Mouse (Mus musculus) CH12.LX (cell line): ENCODE data around the gene C730034F03Rik. TPM values are rescaled to one million over a fixed set of nuclear protein-coding genes. Genes with fewer than 3 reads are reported as not detected.

Source experiments
- DNase-seq: peaks from one replicate; pipeline ENCODE4 v3.0.0-alpha.2; 2013; ENCODE audit errors: extremely low read depth
- H3K27ac ChIP-seq: 2 replicates; pipeline ENCODE4 v1.5.1; 2012; ENCODE audit warnings: low read depth, mild to moderate bottlenecking, control low read depth, moderate library complexity; ENCODE audit not compliant: insufficient read depth
- H3K27me3 ChIP-seq: replicated peaks from 2 replicates; pipeline ENCODE3; 2012; ENCODE audit warnings: inconsistent platforms
- H3K36me3 ChIP-seq, 2 experiments: replicated peaks in 1 of 2; 2 replicates each; pipeline versions ENCODE3 to v1.6.1; 2012; ENCODE audit warnings: inconsistent platforms in 1 of 2, low read length in 1 of 2, mild to moderate bottlenecking in 1 of 2, mixed read lengths in 1 of 2, moderate library complexity in 1 of 2; ENCODE audit not compliant: control insufficient read depth in 1 of 2, insufficient read depth in 1 of 2
- H3K4me1 ChIP-seq, 2 experiments: 2 replicates each; pipeline ENCODE4 v1.6.1; 2012; ENCODE audit warnings: inconsistent platforms in 1 of 2, moderate library complexity in 1 of 2; ENCODE audit not compliant: insufficient read depth in 2 of 2, control insufficient read depth in 1 of 2
- H3K4me2 ChIP-seq: 2 replicates; pipeline ENCODE4 v1.6.1; 2012; ENCODE audit warnings: low read depth, mild to moderate bottlenecking, control low read depth; ENCODE audit not compliant: poor library complexity, insufficient read depth, severe bottlenecking
- H3K4me3 ChIP-seq, 3 experiments: fragments of 150-350 bp in 1 of 3; sonication (generic) in 1 of 3; replicated peaks in 1 of 3; 2 replicates each; pipeline versions ENCODE3 to v1.5.1; 2011 to 2012; ENCODE audit warnings: low read depth in 2 of 3, low read length in 2 of 3, mild to moderate bottlenecking in 2 of 3, moderate library complexity in 2 of 3, control low read depth in 1 of 3, improper control_type of control experiment in 1 of 3, inconsistent platforms in 1 of 3, mixed read lengths in 1 of 3; ENCODE audit not compliant: poor library complexity in 1 of 3
- H3K79me2 ChIP-seq: replicated peaks from 2 replicates; pipeline ENCODE4 v1.6.1; 2012; ENCODE audit warnings: mild to moderate bottlenecking, moderate library complexity; ENCODE audit not compliant: control insufficient read depth, poor library complexity, insufficient read depth, severe bottlenecking; ENCODE audit errors: extremely low read depth
- H3K9ac ChIP-seq: 2 replicates; pipeline ENCODE4 v1.6.1; 2012; ENCODE audit warnings: low read depth, mild to moderate bottlenecking, control low read depth, moderate library complexity; ENCODE audit not compliant: insufficient read depth
- H3K9me3 ChIP-seq: replicated peaks from 2 replicates; pipeline ENCODE3; 2012; ENCODE audit warnings: low read length, inconsistent platforms, mixed read lengths
- BHLHE40 ChIP-seq: IDR thresholded peaks from 2 replicates; pipeline ENCODE4 v1.6.1; 2011; ENCODE audit warnings: mild to moderate bottlenecking, low read depth, low read length, improper control_type of control experiment
- CTCF ChIP-seq, 2 experiments: IDR thresholded peaks in 1 of 2; conservative IDR thresholded peaks in 1 of 2; 2 replicates each; pipeline ENCODE4 v1.5.1; 2011 to 2012; ENCODE audit warnings: low read depth in 2 of 2, low read length in 2 of 2, improper control_type of control experiment in 1 of 2, inconsistent platforms in 1 of 2, mild to moderate bottlenecking in 1 of 2, moderate library complexity in 1 of 2
- ELF1 ChIP-seq: IDR thresholded peaks from 2 replicates; pipeline ENCODE4 v1.6.1; 2014; ENCODE audit warnings: low read depth, mild to moderate bottlenecking, inconsistent platforms, low read length, improper control_type of control experiment
- HCFC1 ChIP-seq: IDR thresholded peaks from 2 replicates; pipeline ENCODE4 v1.6.1; 2012; ENCODE audit warnings: low read depth, mild to moderate bottlenecking, inconsistent platforms, low read length, improper control_type of control experiment
- KAT2A ChIP-seq: IDR thresholded peaks from 2 replicates; pipeline ENCODE4 v1.6.1; 2012; ENCODE audit warnings: low read length, improper control_type of control experiment, inconsistent platforms; ENCODE audit not compliant: insufficient replicate concordance
- MAX ChIP-seq: IDR thresholded peaks from 2 replicates; pipeline ENCODE4 v1.6.1; 2011; ENCODE audit warnings: low read length, improper control_type of control experiment
- MYC ChIP-seq: IDR thresholded peaks from 2 replicates; pipeline ENCODE4 v1.6.1; 2011; ENCODE audit warnings: low read depth, mild to moderate bottlenecking, improper control_type of control experiment, low read length
- NRF1 ChIP-seq: IDR thresholded peaks from 2 replicates; pipeline ENCODE4 v1.6.1; 2014; ENCODE audit warnings: low read depth, mild to moderate bottlenecking, inconsistent platforms, low read length, improper control_type of control experiment, moderate library complexity
- POLR2A ChIP-seq: IDR thresholded peaks from 2 replicates; pipeline ENCODE4 v1.6.1; 2011; ENCODE audit warnings: low read depth, mild to moderate bottlenecking, improper control_type of control experiment, low read length
- POLR2AphosphoS2 ChIP-seq: IDR thresholded peaks from 2 replicates; pipeline ENCODE4 v1.6.1; 2011; ENCODE audit warnings: low read depth, low read length, improper control_type of control experiment
- RAD21 ChIP-seq: IDR thresholded peaks from 2 replicates; pipeline ENCODE4 v1.6.1; 2011; ENCODE audit warnings: low read depth, mild to moderate bottlenecking, low read length, improper control_type of control experiment, moderate library complexity
- RCOR1 ChIP-seq: conservative IDR thresholded peaks from 2 replicates; pipeline ENCODE4 v1.6.1; 2012; ENCODE audit warnings: low read depth, mild to moderate bottlenecking, inconsistent platforms, low read length, improper control_type of control experiment
- SMC3 ChIP-seq: IDR thresholded peaks from 2 replicates; pipeline ENCODE4 v1.6.1; 2011; ENCODE audit warnings: low read depth, low read length, improper control_type of control experiment
- TCF12 ChIP-seq: IDR thresholded peaks from 2 replicates; pipeline ENCODE4 v1.6.1; 2014; ENCODE audit warnings: low read depth, mild to moderate bottlenecking, inconsistent platforms, low read length, improper control_type of control experiment
- UBTF ChIP-seq: IDR thresholded peaks from 2 replicates; pipeline ENCODE4 v1.6.1; 2012; ENCODE audit warnings: low read depth, mild to moderate bottlenecking, inconsistent platforms, low read length, improper control_type of control experiment, moderate library complexity
- USF1 ChIP-seq: IDR thresholded peaks from 2 replicates; pipeline ENCODE4 v1.6.1; 2014; ENCODE audit warnings: low read depth, mild to moderate bottlenecking, inconsistent platforms, low read length, improper control_type of control experiment
- USF2 ChIP-seq: conservative IDR thresholded peaks from 2 replicates; pipeline ENCODE4 v1.6.1; 2011; ENCODE audit warnings: low read depth, low read length, improper control_type of control experiment
- ZC3H11A ChIP-seq: IDR thresholded peaks from 2 replicates; pipeline ENCODE4 v1.6.1; 2012; ENCODE audit warnings: low read depth, mild to moderate bottlenecking, inconsistent platforms, low read length, improper control_type of control experiment
- ZKSCAN1 ChIP-seq: IDR thresholded peaks from 2 replicates; pipeline ENCODE4 v1.6.1; 2012; ENCODE audit warnings: low read depth, inconsistent platforms, low read length, improper control_type of control experiment, borderline replicate concordance
- dilution Hi-C: fragments of 300-500 bp; cut with MboI; formaldehyde crosslinking; loops from 2 replicates; pipeline ENCODE4 v1.14.3; 2020; ENCODE audit warnings: low sequenced_read_pairs; ENCODE audit not compliant: extremely low pct_unique_long_range_greater_than_20kb, extremely low pct_ligation_motif_present
- in situ Hi-C: fragments of 300-500 bp; cut with MboI; formaldehyde crosslinking; loops from 3 replicates; pipeline ENCODE4 v1.14.3; 2019; ENCODE audit warnings: low sequenced_read_pairs, low pct_ligation_motif_present, low pct_unique_long_range_greater_than_20kb, mixed read lengths
- polyA plus RNA-seq: library from polyadenylated mRNA; unstranded; fragments of >175 nt; gene quantifications from 2 replicates; pipeline ENCODE4 v1.2.1, GENCODE M21; 2012; ENCODE audit warnings: low read depth; ENCODE audit not compliant: insufficient read length
- total RNA-seq, 2 experiments: library from RNA; depleted of rRNA; stranded (reverse); fragments of 300-350 nt in 1 of 2; fragments of >200 nt in 1 of 2; gene quantifications; 2 replicates each; pipeline ENCODE4 v1.2.3; 2012 to 2014

C730034F03Rik gene
- total and polyA plus RNA-seq, 3 experiments = 0.35 to 3.6 (median 1.1) TPM

GRCm38 (mm10) chr15:89428136-89428790, 1.1 kb upstream of the C730034F03Rik start:
- dilution Hi-C loops = no loop called here
- peak overlapping the region; percentile 79 to 90 (median 80) for H3K4me3 ChIP-seq

GRCm38 (mm10) chr15:89428821-89429351, 503 bp upstream of the C730034F03Rik start:
- in situ Hi-C loops = loop anchor here (10.0 kb wide), 1 partner anchor 354 kb away; the partner anchor contains the start of gene Trabd
- TF ChIP-seq POLR2A = no peak
- no peak for TF ChIP-seq CTCF (conservative IDR thresholded peaks at IDR 0.05 in 1 of 2, IDR thresholded peaks at IDR 0.05 in 1 of 2; ENCODE audit: low read depth in 2 of 2, low read length in 2 of 2)
- TF ChIP-seq, all 38 proteins: peak for 0
- Histone ChIP-seq H3K4me3 (peak overlapping the region; percentile 79 to 90 (median 80)), H3K27ac (peak overlapping the region; percentile 31), H3K4me2 (peak overlapping the region; percentile 85), H3K4me1 (peaks cover 0 to 14% of the 10 kb centered on the region in 2 experiments; a peak in 2 of 4 replicates), H3K27me3 (no peaks in the 10 kb centered on the region), H3K9ac (peak overlapping the region; percentile 91), H3K9me3 (no peaks in the 10 kb centered on the region), H3K79me2 (peaks cover 12% of the 10 kb centered on the region), H3K36me3 (peaks cover 21 to 43% of the 10 kb centered on the region in 2 experiments)
- dilution Hi-C loops = no loop called here
- DNase-seq = no peak

More at GRCm38 (mm10) chr15:89428136-89428790, 1.1 kb upstream of the C730034F03Rik start:
- DNase-seq = no peak
- no peaks in the 10 kb centered on the region for H3K27me3 ChIP-seq
- in situ Hi-C loops = loop anchor here (10.0 kb wide), 1 partner anchor 353 kb away; the partner anchor contains the start of gene Trabd
- TF ChIP-seq BHLHE40 = no peak
- no peak for TF ChIP-seq POLR2AphosphoS2
- TF ChIP-seq HCFC1 = no peak
- no peak for TF ChIP-seq MYC
- TF ChIP-seq UBTF = no peak
- no peak for TF ChIP-seq ELF1
- no peak for TF ChIP-seq MAX
- TF ChIP-seq USF2 = no peak
- TF ChIP-seq ZKSCAN1 = no peak
- no peak for TF ChIP-seq KAT2A
- TF ChIP-seq RCOR1 = no peak
- TF ChIP-seq RAD21 = no peak
- TF ChIP-seq SMC3 = no peak
- no peak for TF ChIP-seq TCF12
- no peak for TF ChIP-seq POLR2A
- TF ChIP-seq NRF1 = no peak
- TF ChIP-seq ZC3H11A = no peak
- no peak for TF ChIP-seq USF1
- TF ChIP-seq, all 38 proteins: peak for 0
- H3K4me2 ChIP-seq = peak overlapping the region; percentile 85
- no peaks in the 10 kb centered on the region for H3K9me3 ChIP-seq
- peaks cover 12% of the 10 kb centered on the region for H3K79me2 ChIP-seq
- peaks cover 24 to 49% of the 10 kb centered on the region in 2 experiments for H3K36me3 ChIP-seq
- H3K4me1 ChIP-seq = peaks cover 0 to 14% of the 10 kb centered on the region in 2 experiments; a peak in 2 of 4 replicates
- H3K9ac ChIP-seq = peak overlapping the region; percentile 91; the same call in 1 of the 2 replicates
- no peak overlapping the region for H3K27ac ChIP-seq
